Mouse (Mus musculus) MEL (cell line): ENCODE measurements at regions not wholly inside any gene's neighbourhood (a gene's known extent, or its start where the extent isn't known, plus 50 kb on each side); places are given as distances from the start of the nearest gene placed in this dataset.
"Not testable (repeated sequence)": the region's sequence is repeated elsewhere in the genome, so short reads cannot be mapped to it uniquely, and the experiment has no call there.

Experiments used
- CTCF ChIP-seq, 3 experiments: IDR thresholded peaks in 2 of 3; conservative IDR thresholded peaks in 1 of 3; 2 replicates each; pipeline ENCODE4 v1.5.1; 2011 to 2012; ENCODE audit warnings: low read length in 3 of 3, low read depth in 2 of 3, mild to moderate bottlenecking in 2 of 3, improper control_type of control experiment in 1 of 3, inconsistent platforms in 1 of 3, mixed read lengths in 1 of 3, moderate library complexity in 1 of 3; ENCODE audit not compliant: control insufficient read depth in 1 of 3, insufficient read depth in 1 of 3, poor library complexity in 1 of 3, severe bottlenecking in 1 of 3
- POLR2A ChIP-seq, 2 experiments: IDR thresholded peaks; 2 replicates each; pipeline ENCODE4 v1.6.1; 2011 to 2012; ENCODE audit warnings: low read length in 2 of 2, mild to moderate bottlenecking in 2 of 2, control low read depth in 1 of 2, improper control_type of control experiment in 1 of 2, low read depth in 1 of 2, moderate library complexity in 1 of 2; ENCODE audit not compliant: control insufficient read depth in 1 of 2, insufficient read depth in 1 of 2, poor library complexity in 1 of 2

GRCm38 (mm10) chr3:31596581-31596980, 286.4 kb upstream of the Slc7a14 start:
- not testable (repeated sequence) for TF ChIP-seq POLR2A (IDR thresholded peaks at IDR 0.05; ENCODE audit: control insufficient read depth in 1 of 2, insufficient read depth in 1 of 2, low read depth in 1 of 2, low read length in 2 of 2, poor library complexity in 1 of 2); CTCF (IDR thresholded peaks at IDR 0.05 in 2 of 3, conservative IDR thresholded peaks at IDR 0.05 in 1 of 3; ENCODE audit: control insufficient read depth in 1 of 3, insufficient read depth in 1 of 3, low read depth in 2 of 3, low read length in 3 of 3, poor library complexity in 1 of 3, severe bottlenecking in 1 of 3)
